Mouse (Mus musculus) ES-Bruce4 (cell line): Measurements from ENCODE around the gene Podn.

ENCODE experiments used
- CTCF ChIP-seq: IDR thresholded peaks from one replicate; pipeline ENCODE4 v1.8.1; 2011; ENCODE audit warnings: low read depth, low read length
- EP300 ChIP-seq: IDR thresholded peaks from 2 replicates; pipeline ENCODE4 v1.6.1; 2011; ENCODE audit warnings: low read depth, low read length; ENCODE audit not compliant: insufficient read depth
- POLR2A ChIP-seq: IDR thresholded peaks from one replicate; pipeline ENCODE4 v1.8.1; 2011; ENCODE audit warnings: low read length; ENCODE audit not compliant: insufficient read depth

DNA sequence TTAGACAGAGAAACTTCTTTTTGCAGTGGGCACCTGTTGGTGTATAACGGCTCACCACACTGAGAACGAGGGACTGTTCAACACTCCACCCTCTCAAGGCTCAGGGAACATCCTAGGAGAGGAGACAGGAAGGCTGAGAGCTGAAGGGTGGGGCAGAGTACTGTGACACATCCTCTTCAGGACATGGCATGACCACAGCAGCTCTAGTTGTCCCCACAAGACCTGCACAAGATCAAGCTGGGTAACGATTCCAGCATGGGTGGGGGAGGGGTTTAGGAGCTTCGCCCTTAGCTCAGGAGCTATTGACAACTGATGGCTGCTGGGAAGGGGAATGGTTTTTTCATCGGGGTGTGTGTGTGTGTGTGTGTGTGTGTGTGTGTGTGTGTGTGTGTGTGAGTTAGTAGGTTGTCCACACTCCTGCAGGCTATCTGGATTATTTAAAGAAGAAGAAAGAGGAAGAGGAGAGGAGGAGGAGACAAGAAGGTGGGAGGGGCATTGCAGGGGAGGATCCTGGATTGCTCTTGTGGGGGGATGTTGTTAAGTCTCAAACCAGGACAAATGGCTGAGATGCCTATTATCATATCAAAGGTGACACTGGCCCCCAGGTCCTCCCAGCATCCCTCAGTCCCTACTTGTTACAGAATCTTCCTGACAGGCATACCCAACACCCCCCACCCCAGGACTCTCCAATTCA lies 129.7 kb downstream of the Podn start:
- TF ChIP-seq CTCF: no peak
- TF ChIP-seq POLR2A: no peak
- no peak for TF ChIP-seq EP300
